Mouse (Mus musculus) layer of hippocampus, adult 9-11 months (tissue): ENCODE measurements around the gene Btaf1.
"Not testable (repeated sequence)": the region's sequence is repeated elsewhere in the genome, so short reads cannot be mapped to it uniquely, and the experiment has no call there.

ENCODE experiments used
- DNase-seq: peaks from one replicate; pipeline ENCODE4 v3.0.0; 2022

Gene Btaf1

GRCm38 (mm10) chr19:36922936-36923335 lies 2.9 kb upstream of the Btaf1 start:
- DNase-seq: no peak

- DNase-seq: no peak
Measured at GRCm38 (mm10) chr19:36926553-36927236, 816 bp downstream of the Btaf1 start.

GRCm38 (mm10) chr19:36927800-36928361 lies 2.0 kb downstream of the Btaf1 start:
- DNase-seq: no peak

- DNase-seq: no peak
Measured at GRCm38 (mm10) chr19:36929816-36930215, 3.9 kb downstream of the Btaf1 start.

- no peak for DNase-seq
Measured at GRCm38 (mm10) chr19:36932097-36932496, 6.2 kb downstream of the Btaf1 start.

- no peak for DNase-seq
Measured at GRCm38 (mm10) chr19:36932613-36933012, 6.7 kb downstream of the Btaf1 start.

- no peak for DNase-seq
Measured at GRCm38 (mm10) chr19:36936285-36936684, 10.4 kb downstream of the Btaf1 start.

- no peak for DNase-seq
Measured at GRCm38 (mm10) chr19:36938008-36938407, 12.1 kb downstream of the Btaf1 start.

GRCm38 (mm10) chr19:36940064-36940463 lies 14.2 kb downstream of the Btaf1 start:
- no peak for DNase-seq

- DNase-seq: no peak
Measured at GRCm38 (mm10) chr19:36953637-36954206, 27.8 kb downstream of the Btaf1 start.

- no peak for DNase-seq
Measured at GRCm38 (mm10) chr19:36958331-36958730, 32.5 kb downstream of the Btaf1 start.

GRCm38 (mm10) chr19:36961320-36961719 lies 35.4 kb downstream of the Btaf1 start:
- no peak for DNase-seq

- DNase-seq: not testable (repeated sequence)
Measured at GRCm38 (mm10) chr19:36962544-36963260, 36.8 kb downstream of the Btaf1 start.

- no peak for DNase-seq
Measured at GRCm38 (mm10) chr19:37004557-37004956, 78.7 kb downstream of the Btaf1 start.

- DNase-seq: no peak
Measured at GRCm38 (mm10) chr19:37009878-37010281, 84.0 kb downstream of the Btaf1 start.

- no peak for DNase-seq
Measured at GRCm38 (mm10) chr19:37013461-37013860, 87.6 kb downstream of the Btaf1 start.

- no peak for DNase-seq
Measured at GRCm38 (mm10) chr19:37014173-37014939, 88.5 kb downstream of the Btaf1 start.

GRCm38 (mm10) chr19:37016890-37017289 lies 91.0 kb downstream of the Btaf1 start:
- no peak for DNase-seq

GRCm38 (mm10) chr19:37018411-37018810 lies 92.5 kb downstream of the Btaf1 start:
- DNase-seq: peak; percentile 79

- no peak for DNase-seq
Measured at GRCm38 (mm10) chr19:37018931-37019330, 93.1 kb downstream of the Btaf1 start.

GRCm38 (mm10) chr19:37020531-37020930 lies 94.7 kb downstream of the Btaf1 start:
- DNase-seq: no peak

- no peak for DNase-seq
Measured at GRCm38 (mm10) chr19:37020951-37021350, 95.1 kb downstream of the Btaf1 start.

GRCm38 (mm10) chr19:37022146-37022545 lies 96.3 kb downstream of the Btaf1 start:
- no peak for DNase-seq
